Comparison of ENCODE assay signal across 27 mouse cellular contexts in the genomic region with DNA sequence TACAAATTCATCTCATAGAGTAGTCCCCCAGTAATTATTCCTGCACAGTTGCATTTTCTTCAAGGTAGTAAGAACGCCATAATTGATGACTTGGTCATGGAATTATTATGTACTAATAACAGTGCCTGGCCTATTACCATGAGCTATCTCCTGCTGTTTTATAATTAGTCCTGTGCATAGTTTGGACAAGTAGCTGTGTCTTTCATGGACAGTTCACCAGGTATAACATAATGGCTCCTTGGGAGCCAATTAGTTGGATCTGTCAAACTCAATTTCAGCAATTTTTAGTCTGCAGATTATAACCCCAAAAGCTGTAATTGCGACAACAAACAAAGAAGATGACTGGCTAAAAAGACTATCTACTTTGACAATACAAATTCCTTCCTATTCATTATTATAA.
A peak's percentile ranks its signal among the peaks of the same experiment; 100 is the strongest.
DNase-seq lines count a peak whose midpoint lies in the region; ATAC-seq and TF ChIP-seq lines count a peak whose summit lies in the region.
"Had no signal": no experiment of that assay in that cellular context is flagged by ENCODE, and none has a peak within 500 bp of the region (broad histone marks: within the 10 kb centered on the region; RNA-seq: fewer than 3 reads in every experiment).

No protein-coding gene starts in this region.

- H3K4me2 ChIP-seq in forebrain, embryonic 12.5 days = no peak overlapping the region
- H3K4me2 ChIP-seq in forebrain, embryonic 15.5 days (replicated peaks) = no peak overlapping the region
- no peak overlapping the region for H3K4me2 ChIP-seq in hindbrain, postnatal 0 days (ENCODE audit: low read depth, low read length)
- H3K4me2 ChIP-seq in hindbrain, embryonic 12.5 days (replicated peaks) = no peak overlapping the region
- no peak overlapping the region for H3K4me2 ChIP-seq in midbrain, postnatal 0 days (ENCODE audit: low read depth, low read length, poor library complexity, severe bottlenecking)
- H3K4me2 ChIP-seq: heart, embryonic 11.5 days; limb, embryonic 15.5 days; liver, embryonic 13.5 days; neural tube, embryonic 12.5 days; stomach, embryonic 15.5 days had no signal

- peak; percentile 17 for DNase-seq in hindbrain, postnatal 0 days (ENCODE audit: low spot score)
- peak; percentile 87 for DNase-seq in Muller cell, postnatal 12 days (ENCODE audit: inconsistent ontology term)
- peak; percentile 33 for DNase-seq in midbrain, postnatal 0 days (ENCODE audit: low spot score)
- no peak for DNase-seq in ovary, postnatal 10 days (ENCODE audit: low spot score)
- DNase-seq: adrenal gland, postnatal 25 days; cerebellum, adult 2 months; cerebellum, postnatal 14 days; gastrocnemius, adult 2 months; gastrocnemius, postnatal 36 days; heart, adult 18-20 months; kidney, adult 11 months; kidney, postnatal 14 days; layer of hippocampus, adult 9-11 months; liver, embryonic 13.5 days; lung, adult 18-20 months; lung, postnatal 10 days; right cerebral cortex, postnatal 25 days had no signal

- H3K4me3 ChIP-seq in forebrain, embryonic 12.5 days (replicated peaks) = no peak overlapping the region
- H3K4me3 ChIP-seq in forebrain, embryonic 15.5 days = no peak overlapping the region
- H3K4me3 ChIP-seq in hindbrain, postnatal 0 days (ENCODE audit: low read length) = no peak overlapping the region
- no peak overlapping the region for H3K4me3 ChIP-seq in hindbrain, embryonic 12.5 days
- H3K4me3 ChIP-seq in midbrain, postnatal 0 days (ENCODE audit: low read depth, low read length) = no peak overlapping the region
- H3K4me3 ChIP-seq: gastrocnemius, adult 2 months; limb, embryonic 10.5 days; limb, embryonic 15.5 days; liver, embryonic 13.5 days; neural tube, embryonic 12.5 days; stomach, embryonic 15.5 days had no signal

- no peaks in the 10 kb centered on the region for H3K9me3 ChIP-seq in forebrain, embryonic 12.5 days
- no peaks in the 10 kb centered on the region for H3K9me3 ChIP-seq in forebrain, embryonic 15.5 days
- no peaks in the 10 kb centered on the region for H3K9me3 ChIP-seq in hindbrain, postnatal 0 days (ENCODE audit: low read length)
- H3K9me3 ChIP-seq in hindbrain, embryonic 12.5 days (replicated peaks) = no peaks in the 10 kb centered on the region
- H3K9me3 ChIP-seq in midbrain, postnatal 0 days (ENCODE audit: low read length) = no peaks in the 10 kb centered on the region
- H3K9me3 ChIP-seq: limb, embryonic 10.5 days; limb, embryonic 15.5 days; liver, embryonic 13.5 days; neural tube, embryonic 12.5 days; stomach, embryonic 15.5 days had no signal

- H3K36me3 ChIP-seq in forebrain, embryonic 12.5 days (replicated peaks) = no peaks in the 10 kb centered on the region
- no peaks in the 10 kb centered on the region for H3K36me3 ChIP-seq in forebrain, embryonic 15.5 days
- H3K36me3 ChIP-seq in hindbrain, postnatal 0 days (ENCODE audit: insufficient read depth, low read length) = no peaks in the 10 kb centered on the region
- H3K36me3 ChIP-seq in hindbrain, embryonic 12.5 days = no peaks in the 10 kb centered on the region
- no peaks in the 10 kb centered on the region for H3K36me3 ChIP-seq in midbrain, postnatal 0 days (ENCODE audit: insufficient read depth, low read length)
- H3K36me3 ChIP-seq: limb, embryonic 10.5 days; limb, embryonic 15.5 days; liver, embryonic 13.5 days; neural tube, embryonic 12.5 days; stomach, embryonic 15.5 days had no signal

- ATAC-seq in forebrain, embryonic 12.5 days (ENCODE audit: low FRiP score) = peak; percentile 67; the same call in 1 of the 2 replicates
- ATAC-seq in forebrain, embryonic 15.5 days (replicated peaks) = no peak
- no peak for ATAC-seq in hindbrain, postnatal 0 days
- ATAC-seq in hindbrain, embryonic 12.5 days (ENCODE audit: low FRiP score) = no peak
- ATAC-seq in midbrain, postnatal 0 days (ENCODE audit: low FRiP score) = no peak
- ATAC-seq: inflammation-experienced regulatory T-cells, adult 6 months had no signal

- H3K9ac ChIP-seq in forebrain, embryonic 12.5 days = no peak overlapping the region
- no peak overlapping the region for H3K9ac ChIP-seq in forebrain, embryonic 15.5 days (replicated peaks)
- H3K9ac ChIP-seq in hindbrain, postnatal 0 days (replicated peaks; ENCODE audit: low read length) = no peak overlapping the region
- H3K9ac ChIP-seq in hindbrain, embryonic 12.5 days = no peak overlapping the region
- no peak overlapping the region for H3K9ac ChIP-seq in midbrain, postnatal 0 days (replicated peaks; ENCODE audit: low read length, poor library complexity, severe bottlenecking)
- H3K9ac ChIP-seq: limb, embryonic 15.5 days; liver, embryonic 13.5 days; neural tube, embryonic 12.5 days; stomach, embryonic 15.5 days had no signal

- no peak for TF ChIP-seq CTCF in hindbrain, postnatal 0 days (IDR thresholded peaks at IDR 0.05; ENCODE audit: low read depth)
- no peak for TF ChIP-seq CTCF in midbrain, postnatal 0 days (IDR thresholded peaks at IDR 0.05)

- 23% methylated on average over 2 of the region's 2 CpGs for WGBS in forebrain, embryonic 12.5 days
- 5% methylated on average over 2 of the region's 2 CpGs for WGBS in forebrain, embryonic 15.5 days
- 59% methylated on average over 2 of the region's 2 CpGs for WGBS in hindbrain, postnatal 0 days
- WGBS in hindbrain, embryonic 12.5 days = 76% methylated on average over 2 of the region's 2 CpGs
- WGBS in midbrain, postnatal 0 days = 63% methylated on average over 2 of the region's 2 CpGs

- no peaks in the 10 kb centered on the region for H3K27me3 ChIP-seq in forebrain, embryonic 12.5 days
- H3K27me3 ChIP-seq in forebrain, embryonic 15.5 days = no peaks in the 10 kb centered on the region
- H3K27me3 ChIP-seq in hindbrain, postnatal 0 days (ENCODE audit: insufficient read depth, low read length) = no peaks in the 10 kb centered on the region
- no peaks in the 10 kb centered on the region for H3K27me3 ChIP-seq in hindbrain, embryonic 12.5 days
- no peaks in the 10 kb centered on the region for H3K27me3 ChIP-seq in midbrain, postnatal 0 days (ENCODE audit: insufficient read depth, low read length)
- H3K27me3 ChIP-seq: limb, embryonic 15.5 days; liver, embryonic 13.5 days; neural tube, embryonic 12.5 days; stomach, embryonic 15.5 days had no signal

- no peak overlapping the region for H3K27ac ChIP-seq in forebrain, embryonic 12.5 days
- H3K27ac ChIP-seq in forebrain, embryonic 15.5 days (replicated peaks) = no peak overlapping the region
- no peak overlapping the region for H3K27ac ChIP-seq in hindbrain, postnatal 0 days
- no peak overlapping the region for H3K27ac ChIP-seq in hindbrain, embryonic 12.5 days
- no peak overlapping the region for H3K27ac ChIP-seq in midbrain, postnatal 0 days (ENCODE audit: low read depth, low read length)
- H3K27ac ChIP-seq: gastrocnemius, adult 2 months; limb, embryonic 10.5 days; limb, embryonic 15.5 days; liver, embryonic 13.5 days; macrophage; neural tube, embryonic 12.5 days; stomach, embryonic 15.5 days had no signal

- no peaks in the 10 kb centered on the region for H3K4me1 ChIP-seq in forebrain, embryonic 12.5 days
- no peaks in the 10 kb centered on the region for H3K4me1 ChIP-seq in forebrain, embryonic 15.5 days
- H3K4me1 ChIP-seq in hindbrain, postnatal 0 days (ENCODE audit: insufficient read depth, low read length) = no peaks in the 10 kb centered on the region
- no peaks in the 10 kb centered on the region for H3K4me1 ChIP-seq in hindbrain, embryonic 12.5 days
- H3K4me1 ChIP-seq in midbrain, postnatal 0 days (ENCODE audit: insufficient read depth, low read length) = no peaks in the 10 kb centered on the region
- H3K4me1 ChIP-seq: limb, embryonic 10.5 days; limb, embryonic 15.5 days; liver, embryonic 13.5 days; neural tube, embryonic 12.5 days; stomach, embryonic 15.5 days had no signal
